Mouse (Mus musculus): ENCODE results near the gene Nipal3. TPM values are rescaled to one million over a fixed set of nuclear protein-coding genes. Genes with fewer than 3 reads are reported as not detected.

The Nipal3 gene
- polyA plus RNA-seq, 1 experiment: 27.1 TPM

DNA sequence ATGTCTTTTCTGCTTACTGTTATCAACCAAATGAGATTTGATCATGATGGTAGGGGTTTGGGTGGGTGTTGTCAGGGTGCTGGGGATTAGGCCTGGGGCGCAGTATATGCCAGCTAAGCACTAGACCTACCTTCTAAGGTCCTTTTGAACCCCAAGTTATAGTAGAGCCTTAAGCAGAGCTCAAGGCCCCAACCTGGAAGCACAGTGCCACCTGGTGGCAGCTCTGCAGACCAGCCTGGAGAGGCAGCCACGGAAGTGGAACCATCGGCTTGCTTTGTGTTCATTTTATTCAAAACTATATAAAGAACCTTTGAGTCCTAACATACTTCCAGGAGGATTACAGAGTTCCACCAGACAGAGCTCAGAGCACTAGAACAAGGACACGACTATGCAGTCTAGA, 83.2 kb downstream of the Nipal3 start:
- DNase-seq (ENCODE audit: low read depth): peak; percentile 67
- TF ChIP-seq POLR2A (IDR thresholded peaks at IDR 0.05; ENCODE audit: borderline replicate concordance, extremely low read depth, insufficient read depth, insufficient read length, poor library complexity, severe bottlenecking) (no peak), CTCF (IDR thresholded peaks at IDR 0.05; ENCODE audit: borderline replicate concordance, extremely low read depth, insufficient read depth, insufficient read length) (peak; percentile 89)

DNA sequence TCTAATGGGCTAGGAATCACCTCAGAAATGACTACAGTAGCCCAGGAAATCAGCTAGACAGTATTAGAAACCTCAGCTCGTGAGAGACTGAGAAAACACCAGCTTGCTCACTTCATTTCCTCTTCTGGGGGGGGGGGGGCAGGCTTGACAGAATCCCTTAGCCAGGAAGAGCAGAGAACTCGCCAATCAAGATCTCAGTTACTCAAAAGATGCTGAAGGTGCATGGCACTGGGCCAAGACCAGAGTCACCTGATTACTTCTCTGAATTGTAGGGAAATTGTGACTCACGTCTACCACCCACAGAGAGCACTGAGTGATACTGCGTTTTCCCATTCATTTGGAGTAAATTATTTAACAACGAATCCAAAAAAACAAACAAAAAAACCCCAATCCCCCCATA, 88.7 kb downstream of the Nipal3 start:
- TF ChIP-seq POLR2A (IDR thresholded peaks at IDR 0.05; ENCODE audit: borderline replicate concordance, extremely low read depth, insufficient read depth, insufficient read length, poor library complexity, severe bottlenecking): no peak
- no peak for TF ChIP-seq CTCF (IDR thresholded peaks at IDR 0.05; ENCODE audit: borderline replicate concordance, extremely low read depth, insufficient read depth, insufficient read length)
- DNase-seq (ENCODE audit: low read depth): peak; percentile 39

DNA sequence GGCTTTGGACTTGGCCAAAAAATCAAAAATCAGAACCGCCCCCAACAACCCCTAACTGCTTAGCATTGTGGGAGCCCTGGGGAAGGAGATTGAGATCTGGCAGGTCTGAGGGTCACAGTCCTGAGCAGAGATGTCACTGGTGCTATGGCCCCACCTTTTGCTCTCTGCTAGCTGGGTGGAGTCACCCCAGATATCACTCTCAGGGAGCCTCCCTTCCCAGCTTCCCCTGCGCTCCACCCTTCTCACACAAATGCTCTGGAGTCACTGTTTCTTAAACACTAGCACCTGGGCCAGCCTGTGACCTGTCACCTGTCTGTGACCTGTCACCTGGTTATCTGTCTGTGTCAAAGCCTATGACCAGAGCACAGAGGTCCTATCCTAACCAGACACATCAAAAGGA, 89.9 kb downstream of the Nipal3 start:
- no peak for DNase-seq (ENCODE audit: low read depth)
- no peak for TF ChIP-seq CTCF (IDR thresholded peaks at IDR 0.05; ENCODE audit: borderline replicate concordance, extremely low read depth, insufficient read depth, insufficient read length)
- TF ChIP-seq POLR2A (IDR thresholded peaks at IDR 0.05; ENCODE audit: borderline replicate concordance, extremely low read depth, insufficient read depth, insufficient read length, poor library complexity, severe bottlenecking): no peak

DNA sequence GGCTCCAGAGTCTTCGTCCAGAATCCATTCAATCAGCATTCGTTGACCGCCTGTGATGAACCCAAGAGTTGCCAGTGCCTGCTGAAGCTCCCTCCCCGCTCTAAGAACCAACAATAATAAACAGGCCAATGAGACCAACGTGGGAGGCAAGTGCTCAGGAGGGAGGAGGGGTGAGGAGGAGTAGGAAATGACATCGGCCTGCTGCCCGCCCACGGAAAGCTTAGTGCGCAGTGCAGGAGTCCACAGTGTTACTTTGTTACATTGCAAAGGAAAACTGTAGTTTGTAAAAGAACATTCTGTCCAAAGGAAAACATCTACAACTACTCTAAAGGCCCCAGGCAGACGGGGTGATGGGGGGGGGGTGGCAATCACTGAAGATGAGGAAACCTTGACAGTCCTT, 90.8 kb downstream of the Nipal3 start:
- DNase-seq (ENCODE audit: low read depth): no peak
- TF ChIP-seq CTCF (IDR thresholded peaks at IDR 0.05; ENCODE audit: borderline replicate concordance, extremely low read depth, insufficient read depth, insufficient read length): no peak
- TF ChIP-seq POLR2A (IDR thresholded peaks at IDR 0.05; ENCODE audit: borderline replicate concordance, extremely low read depth, insufficient read depth, insufficient read length, poor library complexity, severe bottlenecking): no peak

DNA sequence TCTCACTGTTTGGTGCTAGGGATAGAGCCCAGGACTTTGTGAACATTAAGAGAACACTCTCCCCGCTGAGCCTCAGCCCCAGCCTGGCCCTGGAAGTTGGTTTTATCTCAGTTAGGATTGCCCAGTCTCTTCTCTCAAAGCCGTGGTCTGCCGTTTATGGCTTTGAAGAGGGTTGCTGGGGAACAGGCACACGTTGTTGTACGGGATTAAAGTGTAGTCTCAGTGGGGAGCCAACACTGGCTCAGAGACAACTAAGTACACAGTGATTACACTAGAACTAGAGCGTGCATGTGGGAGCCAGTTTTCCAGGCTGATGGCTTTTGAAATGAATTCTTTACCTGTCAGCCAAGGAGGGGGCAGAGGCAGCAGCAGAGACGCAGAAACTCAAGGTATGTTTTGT, 93.0 kb downstream of the Nipal3 start:
- peak; percentile 60 for DNase-seq (ENCODE audit: low read depth)
- no peak for TF ChIP-seq CTCF (IDR thresholded peaks at IDR 0.05; ENCODE audit: borderline replicate concordance, extremely low read depth, insufficient read depth, insufficient read length)
- TF ChIP-seq POLR2A (IDR thresholded peaks at IDR 0.05; ENCODE audit: borderline replicate concordance, extremely low read depth, insufficient read depth, insufficient read length, poor library complexity, severe bottlenecking): no peak

DNA sequence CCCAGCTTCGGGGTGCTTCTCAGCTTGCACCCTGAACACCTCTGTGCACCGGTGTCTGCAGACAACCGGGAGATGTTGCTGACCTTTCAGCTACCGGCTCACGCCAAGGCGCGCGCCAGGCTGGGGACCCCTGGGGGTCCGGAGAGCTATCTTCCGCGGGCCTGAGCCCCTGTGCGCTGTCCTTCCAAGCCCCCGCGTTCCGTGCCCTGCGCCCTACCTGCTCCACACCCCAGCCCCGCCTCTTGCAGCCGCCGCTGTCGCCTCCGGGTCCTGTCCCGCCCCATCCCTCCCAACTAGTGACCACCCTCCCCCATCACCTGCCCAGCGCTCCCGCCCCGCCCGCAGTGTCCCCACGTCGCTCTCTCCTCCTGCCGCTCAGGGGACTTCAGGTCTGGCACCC, 96.8 kb downstream of the Nipal3 start, which contains the start of gene Ncmap:
Gene Ncmap (minus strand): TSS at position 237 of the 400 bp plus-strand sequence.
- DNase-seq (ENCODE audit: low read depth): no peak
- no peak for TF ChIP-seq POLR2A (IDR thresholded peaks at IDR 0.05; ENCODE audit: borderline replicate concordance, extremely low read depth, insufficient read depth, insufficient read length, poor library complexity, severe bottlenecking)
- no peak for TF ChIP-seq CTCF (IDR thresholded peaks at IDR 0.05; ENCODE audit: borderline replicate concordance, extremely low read depth, insufficient read depth, insufficient read length)

DNA sequence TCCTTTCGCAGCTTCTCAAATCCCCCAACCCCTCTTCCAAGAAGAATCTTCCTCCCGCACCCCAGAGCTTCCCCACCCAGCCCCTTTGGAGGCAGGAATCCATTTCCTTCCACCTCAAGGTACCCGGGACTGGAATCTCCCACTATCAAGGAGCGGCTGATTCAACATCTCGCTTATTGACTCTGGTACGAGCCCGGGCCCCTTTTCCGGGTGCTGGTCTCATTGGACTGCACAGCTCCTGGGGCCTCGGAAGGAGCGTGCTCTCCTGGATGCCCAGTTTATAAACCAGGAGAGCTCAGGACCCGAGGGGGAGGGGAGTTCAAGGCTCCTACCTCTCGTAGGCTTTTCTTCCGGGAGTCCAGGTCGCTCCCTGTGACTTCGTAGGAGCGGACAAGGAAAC, 97.3 kb downstream of the Nipal3 start:
- TF ChIP-seq POLR2A (IDR thresholded peaks at IDR 0.05; ENCODE audit: borderline replicate concordance, extremely low read depth, insufficient read depth, insufficient read length, poor library complexity, severe bottlenecking) (no peak), CTCF (IDR thresholded peaks at IDR 0.05; ENCODE audit: borderline replicate concordance, extremely low read depth, insufficient read depth, insufficient read length) (no peak)
- no peak for DNase-seq (ENCODE audit: low read depth)

DNA sequence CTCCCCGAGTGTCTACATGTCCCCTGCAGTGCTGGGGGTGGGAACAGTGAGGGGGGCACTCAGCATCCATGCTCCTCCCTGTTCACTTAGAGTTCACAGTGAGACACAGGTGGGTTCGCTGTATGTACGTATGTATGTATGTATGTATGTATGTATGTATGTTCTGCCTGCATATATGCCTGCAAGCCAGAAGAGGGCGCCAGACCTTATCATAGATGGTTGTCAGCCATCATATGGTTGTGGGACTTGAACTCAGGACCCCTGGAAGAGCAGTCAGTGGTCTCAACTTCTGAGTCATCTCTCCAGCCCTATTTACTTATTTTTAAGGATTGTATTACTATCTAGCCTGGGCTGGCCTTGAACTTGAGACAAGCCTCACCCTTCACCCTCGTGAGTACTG, 98.5 kb downstream of the Nipal3 start:
- TF ChIP-seq CTCF (IDR thresholded peaks at IDR 0.05; ENCODE audit: borderline replicate concordance, extremely low read depth, insufficient read depth, insufficient read length) (no peak; the same call in 1 of the 2 replicates), POLR2A (IDR thresholded peaks at IDR 0.05; ENCODE audit: borderline replicate concordance, extremely low read depth, insufficient read depth, insufficient read length, poor library complexity, severe bottlenecking) (no peak)
- no peak for DNase-seq (ENCODE audit: low read depth)

Other genes starting within 250 kb of the Nipal3 start
- gene Clic4, start 222.2 kb downstream of the Nipal3 start, polyA plus RNA-seq (2012; rRNA removed): 61.3 and 62.3 TPM in 2 replicates
- gene Srrm1, start 141.7 kb downstream of the Nipal3 start, polyA plus RNA-seq (2012; rRNA removed): 76.9 and 133 TPM in 2 replicates
- 0.81 and 0.86 TPM in 2 replicates for gene Ncmap, start 96.8 kb downstream of the Nipal3 start, polyA plus RNA-seq (2012; rRNA removed)
- 37.1 and 47.1 TPM in 2 replicates for gene Rcan3, start 61.2 kb downstream of the Nipal3 start, polyA plus RNA-seq (2012; rRNA removed)
- 0.32 and 0.60 TPM in 2 replicates for gene Stpg1, start 248 bp downstream of the Nipal3 start, polyA plus RNA-seq (2012; rRNA removed)
- 1.6 TPM in 2 replicates for gene Grhl3, start 78.6 kb upstream of the Nipal3 start, polyA plus RNA-seq (2012; rRNA removed)
- gene Ifnlr1, start 191.2 kb upstream of the Nipal3 start, polyA plus RNA-seq (2012; rRNA removed): 0.50 and 0.62 TPM in 2 replicates
- gene Il22ra1, start 233.1 kb upstream of the Nipal3 start, polyA plus RNA-seq (2012; rRNA removed): 0.16 and 0.19 TPM in 2 replicates